Mouse (Mus musculus): ENCODE measurements around the gene Arap2. TPM values are rescaled to one million over a fixed set of nuclear protein-coding genes. Genes with fewer than 3 reads are reported as not detected.

Arap2 gene
- 6.8 and 7.9 TPM in 2 replicates for polyA plus RNA-seq (2015; fragmentation: Nextera tagmentation; extraction: Ambion mirVana)

DNA sequence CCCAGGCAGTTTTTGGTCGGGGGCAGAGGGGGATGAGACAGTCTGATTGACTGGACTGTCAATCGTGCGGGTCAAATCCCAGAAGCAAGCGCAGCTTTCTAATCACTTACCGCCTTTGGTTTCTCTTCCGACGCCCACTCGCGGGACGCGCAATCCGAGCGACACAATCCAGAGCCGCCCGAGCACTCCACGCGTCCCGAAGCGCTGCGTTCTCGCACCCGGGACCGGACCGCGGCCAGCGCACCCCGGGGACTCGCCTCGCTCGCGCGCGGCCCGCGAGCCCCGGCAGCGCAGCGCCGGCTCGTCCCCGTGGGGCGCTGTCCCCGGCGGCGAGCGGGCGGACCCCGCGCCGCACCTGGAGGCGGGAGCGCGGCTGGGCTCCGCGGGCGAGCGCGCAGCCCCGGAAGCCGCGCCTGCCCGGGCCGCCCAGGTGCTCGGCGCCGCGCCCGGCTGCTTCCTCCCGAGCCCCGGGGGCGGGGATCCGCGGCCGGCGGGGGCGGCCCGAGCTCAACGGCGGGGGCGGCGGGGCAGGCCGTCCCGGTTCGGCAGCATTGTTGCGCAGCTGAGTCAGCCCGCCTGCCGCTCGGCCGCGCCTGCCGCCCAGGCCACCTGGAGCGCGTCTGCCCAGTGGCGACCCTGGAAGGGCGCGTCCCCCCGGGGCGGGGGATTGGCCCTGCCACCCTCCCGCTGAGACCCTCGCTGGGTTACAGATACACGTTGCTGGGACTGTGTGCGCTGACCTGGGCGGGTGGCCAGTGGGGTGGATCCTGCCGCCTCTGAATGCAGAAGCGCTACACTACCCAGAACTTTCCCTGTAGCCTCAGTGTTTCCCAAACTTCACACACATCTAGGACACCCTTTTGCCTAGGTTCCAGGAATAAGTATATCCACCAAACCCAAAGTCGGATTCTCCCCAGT lies at the start of gene Arap2:
TSS of gene Arap2 (minus strand) at position 376 of the 918 bp plus-strand sequence.
- H3K4me1 ChIP-seq (ENCODE audit: insufficient read depth), result peaks cover 12% of the 10 kb centered on the region
- H3K36me3 ChIP-seq (replicated peaks; ENCODE audit: insufficient read depth, low read length), result no peaks in the 10 kb centered on the region
- peak within 1 kb of the TSS; percentile 68 for H3K27ac ChIP-seq (ENCODE audit: low read depth)
- H3K9me3 ChIP-seq (ENCODE audit: low read length), result no peaks in the 10 kb centered on the region
- ATAC-seq (peak; percentile 93), DNase-seq (peak; percentile 75)
- no peaks in the 10 kb centered on the region for H3K27me3 ChIP-seq (ENCODE audit: insufficient read depth, low read length)
- peak within 1 kb of the TSS; percentile 71 for H3K4me2 ChIP-seq (ENCODE audit: low read depth, low read length)
- peak within 1 kb of the TSS; percentile 59 for H3K4me3 ChIP-seq (ENCODE audit: low read depth, low read length)
- TF ChIP-seq EP300 (IDR thresholded peaks at IDR 0.05; ENCODE audit: low read depth) (no peak), CTCF (IDR thresholded peaks at IDR 0.05; ENCODE audit: low read depth) (no peak)
- peak within 1 kb of the TSS; percentile 72 for H3K9ac ChIP-seq (replicated peaks)
- 1% methylated on average over 59 of the region's 106 CpGs for WGBS (ENCODE audit: insufficient replicate concordance)

DNA sequence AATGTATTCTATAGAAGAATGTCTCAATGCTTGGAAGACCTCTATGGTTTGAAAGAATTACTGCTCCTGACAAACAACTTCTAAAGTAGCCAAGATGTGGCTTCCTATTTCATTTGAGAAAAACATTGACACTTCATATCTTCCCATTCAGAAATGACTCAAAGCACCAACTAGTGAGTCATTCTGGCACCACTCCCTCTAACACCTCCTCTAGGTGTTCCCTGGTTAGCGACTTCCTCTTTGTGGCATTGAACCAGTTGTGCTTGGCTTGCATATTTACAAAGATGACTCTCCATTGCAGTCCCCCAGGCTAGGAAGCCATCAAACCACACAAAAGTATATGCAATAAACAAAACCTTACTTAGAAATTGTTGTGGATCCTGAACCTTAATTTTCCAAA lies 49.8 kb upstream of the Arap2 start:
- H3K9me3 ChIP-seq (ENCODE audit: low read length), result no peaks in the 10 kb centered on the region
- no peak overlapping the region for H3K27ac ChIP-seq (ENCODE audit: low read depth)
- ATAC-seq (no peak), DNase-seq (no peak)
- no peaks in the 10 kb centered on the region for H3K4me1 ChIP-seq (ENCODE audit: insufficient read depth)
- H3K27me3 ChIP-seq (ENCODE audit: insufficient read depth, low read length), result no peaks in the 10 kb centered on the region
- no peak overlapping the region for H3K4me3 ChIP-seq (ENCODE audit: low read depth, low read length)
- WGBS (ENCODE audit: insufficient replicate concordance), result 48% methylated on average over 1 of the region's 1 CpGs
- H3K36me3 ChIP-seq (replicated peaks; ENCODE audit: insufficient read depth, low read length), result no peaks in the 10 kb centered on the region
- no peak overlapping the region for H3K9ac ChIP-seq (replicated peaks)
- no peak for TF ChIP-seq CTCF (IDR thresholded peaks at IDR 0.05; ENCODE audit: low read depth)
- no peak for TF ChIP-seq EP300 (IDR thresholded peaks at IDR 0.05; ENCODE audit: low read depth)
- H3K4me2 ChIP-seq (ENCODE audit: low read depth, low read length), result no peak overlapping the region

DNA sequence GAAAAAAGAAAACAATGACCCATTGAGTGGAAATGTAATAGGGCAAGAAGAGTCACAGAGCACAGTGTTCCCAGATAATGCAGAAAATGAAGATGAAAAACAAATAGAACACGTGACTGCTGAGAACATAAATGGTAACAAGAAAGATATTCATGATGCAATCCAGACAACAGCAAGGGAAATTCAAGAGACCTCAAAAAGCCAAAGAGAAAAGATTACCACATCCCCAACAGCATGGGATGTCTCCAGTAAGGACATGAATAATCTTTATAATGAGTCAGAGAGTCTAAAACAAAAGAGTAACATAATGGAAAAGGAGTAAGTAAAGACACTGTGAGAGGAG lies 48.1 kb upstream of the Arap2 start:
- no peak for DNase-seq
- TF ChIP-seq CTCF (IDR thresholded peaks at IDR 0.05; ENCODE audit: low read depth), result no peak
- no peak overlapping the region for H3K4me3 ChIP-seq (ENCODE audit: low read depth, low read length)
- H3K27me3 ChIP-seq (ENCODE audit: insufficient read depth, low read length), result no peaks in the 10 kb centered on the region
- no peak overlapping the region for H3K9ac ChIP-seq (replicated peaks)
- H3K27ac ChIP-seq (ENCODE audit: low read depth), result no peak overlapping the region
- WGBS (ENCODE audit: insufficient replicate concordance), result 50% methylated on average over 1 of the region's 1 CpGs
- ATAC-seq, result no peak
- H3K36me3 ChIP-seq (replicated peaks; ENCODE audit: insufficient read depth, low read length), result no peaks in the 10 kb centered on the region
- no peak overlapping the region for H3K4me2 ChIP-seq (ENCODE audit: low read depth, low read length)
- H3K4me1 ChIP-seq (ENCODE audit: insufficient read depth), result no peaks in the 10 kb centered on the region
- H3K9me3 ChIP-seq (ENCODE audit: low read length), result no peaks in the 10 kb centered on the region

DNA sequence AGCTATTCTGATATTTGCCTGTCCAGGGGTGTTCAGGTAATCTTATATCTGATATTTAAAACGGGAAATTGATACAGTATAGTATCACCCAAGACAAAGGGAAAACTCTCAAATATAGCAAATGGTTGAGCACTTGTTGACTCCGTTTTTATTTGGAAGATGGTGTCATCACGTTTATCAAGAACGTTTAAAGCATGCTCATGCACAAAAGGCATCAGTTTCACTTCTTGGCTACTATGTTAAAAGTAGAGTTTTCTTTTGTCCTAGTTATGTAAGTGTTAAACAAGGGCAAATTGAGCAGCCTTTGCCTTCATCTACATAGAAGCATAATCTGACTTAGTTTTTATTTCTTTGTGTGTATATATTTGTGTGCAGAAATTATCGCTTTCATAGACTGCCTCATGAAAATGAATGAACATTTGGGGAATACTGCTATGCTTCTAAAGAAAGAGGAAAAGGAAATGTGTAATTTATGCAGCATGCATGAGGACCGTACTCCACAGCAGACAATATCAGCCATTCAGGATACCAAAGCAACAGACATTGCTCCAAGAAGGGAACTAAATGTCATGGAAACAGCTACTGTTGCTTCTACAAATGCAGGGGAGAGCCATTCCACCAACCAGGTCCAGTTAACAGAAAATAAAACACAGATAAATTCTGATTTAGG lies 47.6 kb upstream of the Arap2 start, which contains the start of gene Dthd1:
TSS of gene Dthd1 (plus strand) at position 422 of the 670 bp plus-strand sequence.
- H3K4me2 ChIP-seq (ENCODE audit: low read depth, low read length), result no peak within 1 kb of the TSS
- ATAC-seq (no peak), DNase-seq (no peak)
- H3K27me3 ChIP-seq (ENCODE audit: insufficient read depth, low read length), result no peaks in the 10 kb centered on the region
- no peak within 1 kb of the TSS for H3K27ac ChIP-seq (ENCODE audit: low read depth)
- H3K36me3 ChIP-seq (replicated peaks; ENCODE audit: insufficient read depth, low read length), result no peaks in the 10 kb centered on the region
- 76% methylated on average over 6 of the region's 6 CpGs for WGBS (ENCODE audit: insufficient replicate concordance)
- H3K9ac ChIP-seq (replicated peaks), result no peak within 1 kb of the TSS
- no peaks in the 10 kb centered on the region for H3K4me1 ChIP-seq (ENCODE audit: insufficient read depth)
- H3K4me3 ChIP-seq (ENCODE audit: low read depth, low read length), result no peak within 1 kb of the TSS
- TF ChIP-seq EP300 (IDR thresholded peaks at IDR 0.05; ENCODE audit: low read depth), result no peak
- no peak for TF ChIP-seq CTCF (IDR thresholded peaks at IDR 0.05; ENCODE audit: low read depth)
- H3K9me3 ChIP-seq (ENCODE audit: low read length), result no peaks in the 10 kb centered on the region

DNA sequence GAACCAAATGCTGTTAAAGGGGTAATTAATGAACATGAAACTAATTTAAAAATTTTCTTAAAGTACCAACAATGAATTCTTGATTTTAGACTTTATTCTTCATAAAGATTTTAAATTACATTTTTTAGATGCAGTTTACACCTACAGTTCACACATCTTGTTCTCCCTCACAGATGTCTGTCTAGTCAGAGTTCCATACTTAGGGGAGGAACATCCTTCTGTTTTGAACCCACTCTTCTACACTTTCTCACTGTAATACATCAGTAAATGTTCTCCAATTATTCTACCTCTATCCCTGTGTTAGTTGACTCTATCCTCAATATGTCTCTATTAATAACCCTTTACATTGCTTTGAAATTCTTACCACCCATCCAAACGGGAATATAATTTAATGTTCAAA lies 26.8 kb upstream of the Arap2 start:
- ATAC-seq, result no peak
- Histone ChIP-seq H3K4me3 (ENCODE audit: low read depth, low read length) (no peak overlapping the region), H3K9ac (replicated peaks) (no peak overlapping the region), H3K4me1 (ENCODE audit: insufficient read depth) (no peaks in the 10 kb centered on the region), H3K4me2 (ENCODE audit: low read depth, low read length) (no peak overlapping the region), H3K27ac (ENCODE audit: low read depth) (no peak overlapping the region), H3K9me3 (ENCODE audit: low read length) (no peaks in the 10 kb centered on the region), H3K36me3 (replicated peaks; ENCODE audit: insufficient read depth, low read length) (no peaks in the 10 kb centered on the region), H3K27me3 (ENCODE audit: insufficient read depth, low read length) (no peaks in the 10 kb centered on the region)
- WGBS (ENCODE audit: insufficient replicate concordance), result 76% methylated on average over 1 of the region's 1 CpGs
- no peak for DNase-seq
- no peak for TF ChIP-seq CTCF (IDR thresholded peaks at IDR 0.05; ENCODE audit: low read depth)
- TF ChIP-seq EP300 (IDR thresholded peaks at IDR 0.05; ENCODE audit: low read depth), result no peak

DNA sequence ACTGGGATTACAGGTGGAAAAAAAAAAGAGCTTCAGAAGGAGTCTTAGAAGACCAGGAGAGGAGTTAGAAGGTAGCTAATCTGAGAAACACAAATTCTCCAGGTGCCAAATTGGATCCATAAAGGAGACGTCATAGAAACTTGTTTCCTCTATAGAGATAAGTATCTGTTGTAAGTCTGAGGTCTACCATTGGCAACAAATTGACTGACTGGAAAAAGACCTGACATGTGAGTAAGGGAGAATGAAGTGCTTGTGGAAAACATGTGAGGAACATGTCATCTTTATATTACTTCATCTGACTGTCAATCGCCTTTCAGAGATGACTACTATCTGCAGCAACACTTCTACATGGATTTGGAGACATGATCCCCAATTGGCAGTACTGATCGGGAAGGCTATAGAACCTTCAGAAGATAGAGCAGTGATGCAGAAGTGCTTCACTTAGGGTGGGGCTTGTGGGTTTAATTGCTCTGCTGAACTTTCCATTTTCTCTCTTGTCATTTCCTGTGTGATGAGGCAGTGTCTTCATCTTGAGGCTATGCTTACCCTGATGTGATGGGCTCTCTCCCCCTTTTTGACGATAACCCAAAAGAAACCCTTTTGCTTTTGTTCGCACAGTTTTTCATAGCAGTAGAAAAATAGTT lies 25.1 kb upstream of the Arap2 start:
- Histone ChIP-seq H3K9ac (replicated peaks) (no peak overlapping the region), H3K4me1 (ENCODE audit: insufficient read depth) (no peaks in the 10 kb centered on the region), H3K4me3 (ENCODE audit: low read depth, low read length) (no peak overlapping the region), H3K36me3 (replicated peaks; ENCODE audit: insufficient read depth, low read length) (no peaks in the 10 kb centered on the region), H3K27me3 (ENCODE audit: insufficient read depth, low read length) (no peaks in the 10 kb centered on the region), H3K4me2 (ENCODE audit: low read depth, low read length) (no peak overlapping the region), H3K9me3 (ENCODE audit: low read length) (no peaks in the 10 kb centered on the region), H3K27ac (ENCODE audit: low read depth) (no peak overlapping the region)
- TF ChIP-seq EP300 (IDR thresholded peaks at IDR 0.05; ENCODE audit: low read depth) (no peak), CTCF (IDR thresholded peaks at IDR 0.05; ENCODE audit: low read depth) (no peak)
- no peak for DNase-seq
- 82% methylated on average over 5 of the region's 5 CpGs for WGBS (ENCODE audit: insufficient replicate concordance)
- ATAC-seq, result no peak
